Mouse (Mus musculus) heart, embryonic 10.5 days (tissue): Measurements from ENCODE around the gene Mdc1. TPM values are rescaled to one million over a fixed set of nuclear protein-coding genes. Genes with fewer than 3 reads are reported as not detected.

Experiments used
- DNase-seq: peaks from one replicate; pipeline ENCODE4 v3.0.0-alpha.2; 2017; ENCODE audit warnings: low spot score
- H3K27ac ChIP-seq: fragments of 300-500 bp; sonication (generic); 2 replicates; pipeline ENCODE4 v1.5.1; 2016; ENCODE audit warnings: mild to moderate bottlenecking
- H3K27me3 ChIP-seq: fragments of 300-500 bp; sonication (generic); 2 replicates; pipeline ENCODE4 v1.6.1; 2016; ENCODE audit warnings: mild to moderate bottlenecking; ENCODE audit not compliant: poor library complexity, insufficient read depth, severe bottlenecking
- H3K36me3 ChIP-seq: fragments of 300-500 bp; sonication (generic); 2 replicates; pipeline ENCODE4 v1.6.1; 2016; ENCODE audit warnings: mild to moderate bottlenecking, moderate library complexity
- H3K4me1 ChIP-seq: fragments of 300-500 bp; sonication (generic); 2 replicates; pipeline ENCODE4 v1.6.1; 2016; ENCODE audit warnings: mild to moderate bottlenecking
- H3K4me3 ChIP-seq: fragments of 300-500 bp; sonication (generic); 2 replicates; pipeline ENCODE4 v1.5.1; 2016; ENCODE audit warnings: mild to moderate bottlenecking, moderate library complexity
- H3K9me3 ChIP-seq: fragments of 300-500 bp; sonication (generic); 2 replicates; pipeline ENCODE4 v1.6.1; 2016; ENCODE audit warnings: mild to moderate bottlenecking, moderate library complexity
- WGBS: fragments of 180-500 bp; shearing (Covaris S2); methylation state at CpG from one replicate; pipeline ENCODE4 v1.1.7; 2016; 5-methylcytosine and 5-hydroxymethylcytosine counted together
- polyA plus RNA-seq: library from polyadenylated mRNA; unstranded; fragments of >200 nt; fragmentation: Nextera tagmentation; extraction: Ambion mirVana; gene quantifications from 2 replicates; pipeline ENCODE4 v1.2.1, GENCODE M21; 2016

The Mdc1 gene
- polyA plus RNA-seq, 1 experiment from 2014 or later: 29.1 TPM

DNA sequence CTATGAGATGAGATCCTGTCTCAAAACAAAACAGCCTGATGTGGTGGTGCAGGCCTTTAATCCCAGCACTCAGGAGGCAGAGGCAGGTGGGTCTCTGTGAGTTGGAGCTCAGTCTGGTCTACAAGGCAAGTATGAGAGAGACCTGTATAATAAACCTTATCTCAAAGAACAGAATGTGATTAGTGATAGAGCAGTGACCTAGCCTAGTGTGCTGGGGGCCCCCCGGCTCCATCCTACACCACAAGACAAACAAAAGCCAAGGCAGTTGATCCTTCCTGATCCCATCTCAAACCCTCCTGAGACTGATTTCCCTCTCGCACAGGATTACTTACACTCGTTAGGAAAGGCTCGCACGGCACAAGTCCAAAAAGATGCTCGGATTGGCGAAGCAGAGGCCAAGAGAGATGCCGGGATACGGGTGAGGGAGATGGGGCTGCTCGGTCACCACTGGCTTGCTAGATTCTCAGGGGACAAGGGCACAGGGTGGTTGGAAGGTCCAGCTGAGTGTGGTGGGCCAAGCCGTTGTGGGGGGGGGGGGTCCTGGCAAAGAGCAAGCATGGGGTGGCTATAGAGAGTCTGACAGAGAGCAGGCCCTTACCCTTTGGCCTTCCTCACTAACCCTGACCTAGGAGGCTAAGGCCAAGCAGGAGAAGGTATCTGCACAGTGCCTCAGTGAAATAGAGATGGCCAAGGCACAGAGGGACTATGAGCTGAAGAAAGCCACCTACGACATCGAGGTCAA, 16.0 kb upstream of the Mdc1 start:
- H3K27me3 ChIP-seq: no peaks in the 10 kb centered on the region
- H3K4me1 ChIP-seq: peaks cover 35% of the 10 kb centered on the region
- 90% methylated on average over 13 of the region's 13 CpGs for WGBS
- 0 out of 2 replicates have a peak overlapping the region, but pooled peaks have one; percentile 86 for H3K4me3 ChIP-seq
- peaks cover 48% of the 10 kb centered on the region for H3K36me3 ChIP-seq
- no peaks in the 10 kb centered on the region for H3K9me3 ChIP-seq
- no peak for DNase-seq
- H3K27ac ChIP-seq: no peak overlapping the region

DNA sequence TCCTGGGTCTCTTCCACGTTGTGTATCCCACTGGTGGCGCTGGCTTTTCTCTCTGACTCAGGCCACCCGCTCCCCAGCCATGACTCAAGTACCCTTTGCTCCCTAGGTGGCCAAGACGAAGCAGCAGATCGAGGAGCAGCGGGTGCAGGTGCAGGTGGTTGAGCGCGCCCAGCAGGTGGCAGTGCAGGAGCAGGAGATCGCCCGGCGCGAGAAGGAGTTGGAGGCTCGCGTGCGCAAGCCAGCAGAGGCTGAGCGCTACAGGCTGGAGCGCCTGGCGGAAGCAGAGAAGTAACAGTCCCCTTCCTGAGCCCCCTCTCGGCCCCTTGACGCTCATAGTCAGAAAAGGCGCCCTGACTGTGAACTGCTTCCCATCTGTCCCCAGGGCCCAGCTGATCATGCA, 11.6 kb upstream of the Mdc1 start:
- Histone ChIP-seq H3K27ac (peak overlapping the region; percentile 17), H3K36me3 (peaks cover 81% of the 10 kb centered on the region), H3K9me3 (no peaks in the 10 kb centered on the region), H3K27me3 (no peaks in the 10 kb centered on the region), H3K4me1 (peaks cover 14% of the 10 kb centered on the region), H3K4me3 (peak overlapping the region; percentile 39)
- peak; percentile 94 for DNase-seq
- WGBS: 2% methylated on average over 21 of the region's 21 CpGs

DNA sequence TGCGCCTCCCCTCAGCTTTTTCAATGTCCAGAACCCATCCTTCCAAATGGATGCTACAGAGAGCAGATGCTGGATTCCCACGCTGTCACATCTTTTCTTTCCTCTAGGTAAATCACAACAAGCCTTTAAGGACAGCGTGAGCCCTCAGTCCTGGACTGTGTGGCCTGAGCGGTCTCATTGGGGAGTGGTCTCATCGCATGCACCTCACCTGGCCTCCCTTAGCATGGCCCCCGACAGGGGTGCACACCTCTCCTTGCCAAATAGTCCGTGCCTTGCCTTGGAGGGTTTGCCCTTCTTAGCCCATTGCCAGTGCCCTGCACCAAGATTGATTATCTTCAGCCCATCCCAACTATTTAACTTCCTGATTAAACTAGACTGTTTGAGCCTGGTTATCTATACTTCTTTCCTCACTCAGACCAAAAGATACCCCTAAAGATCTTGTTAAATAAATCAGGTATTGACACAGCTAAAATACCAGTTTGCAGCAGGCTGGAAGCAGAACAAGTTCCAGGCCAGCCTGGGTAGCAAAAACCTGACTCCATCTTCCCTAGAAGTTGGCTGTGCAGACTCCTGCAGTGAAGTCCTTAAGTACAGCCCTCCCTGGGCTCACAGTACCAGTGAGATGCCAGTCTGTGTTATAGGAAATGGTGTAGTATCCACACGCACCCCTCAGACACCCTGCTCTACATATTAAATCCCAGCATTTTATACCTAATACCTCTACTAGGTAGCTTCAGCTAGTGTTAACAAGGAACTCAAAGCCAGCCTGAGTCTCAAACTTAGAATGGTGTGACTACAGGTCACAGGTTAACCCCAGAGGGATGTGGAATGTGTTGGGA, 8.7 kb upstream of the Mdc1 start:
- Histone ChIP-seq H3K9me3 (no peaks in the 10 kb centered on the region), H3K4me1 (peaks cover 28% of the 10 kb centered on the region), H3K27me3 (no peaks in the 10 kb centered on the region), H3K27ac (no peak overlapping the region), H3K36me3 (peaks cover 75% of the 10 kb centered on the region), H3K4me3 (no peak overlapping the region)
- no peak for DNase-seq
- WGBS: 74% methylated on average over 8 of the region's 8 CpGs

DNA sequence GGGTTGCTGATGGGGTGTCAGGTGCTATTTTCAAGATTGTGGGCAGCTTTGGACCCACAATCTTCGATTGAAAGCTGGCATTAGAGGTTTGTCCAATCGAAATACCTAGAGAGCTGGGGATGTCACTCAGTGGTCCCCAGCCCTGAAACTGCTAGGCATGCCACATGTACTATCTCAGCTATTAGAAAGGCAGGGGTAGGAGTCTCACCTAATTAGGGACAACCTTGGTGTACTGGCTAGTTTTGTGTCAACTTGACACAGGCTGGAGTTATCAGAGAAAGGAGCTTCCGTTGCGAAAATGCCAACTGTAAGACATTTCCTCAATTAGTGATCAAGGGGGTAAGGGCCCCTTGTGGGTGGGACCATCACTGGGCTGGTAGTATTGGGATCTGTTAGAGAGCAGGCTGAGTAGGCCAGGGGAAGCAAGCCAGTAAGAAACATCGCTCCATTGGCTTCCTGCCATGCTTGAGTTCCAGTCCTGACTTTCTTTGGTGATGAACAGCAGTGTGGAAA, 8.0 kb upstream of the Mdc1 start:
- Histone ChIP-seq H3K36me3 (peaks cover 68% of the 10 kb centered on the region), H3K27ac (no peak overlapping the region), H3K4me3 (no peak overlapping the region), H3K9me3 (no peaks in the 10 kb centered on the region), H3K27me3 (no peaks in the 10 kb centered on the region), H3K4me1 (peaks cover 28% of the 10 kb centered on the region)
- 19% methylated on average over 5 of the region's 5 CpGs for WGBS
- no peak for DNase-seq

DNA sequence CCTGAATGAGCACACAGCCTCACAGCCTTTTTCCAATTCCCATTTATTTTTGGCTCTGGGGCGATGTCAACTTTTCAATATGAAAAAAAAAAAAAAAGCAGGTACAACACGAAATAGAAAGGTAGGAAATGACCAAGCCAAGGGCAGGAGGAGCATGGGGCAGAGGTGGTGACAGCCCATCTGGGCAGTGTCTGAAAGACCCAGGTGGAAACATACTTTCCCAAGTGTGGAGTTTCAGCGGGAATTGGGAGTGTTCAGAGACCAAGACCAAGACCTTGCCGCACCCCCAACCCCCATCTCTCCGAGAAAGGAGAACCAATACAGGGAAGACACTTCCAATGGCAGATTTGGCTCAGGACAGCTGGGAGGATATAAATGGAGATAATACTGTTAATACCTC, 7.4 kb upstream of the Mdc1 start:
- Histone ChIP-seq H3K9me3 (no peaks in the 10 kb centered on the region), H3K27me3 (no peaks in the 10 kb centered on the region), H3K4me1 (peaks cover 29% of the 10 kb centered on the region), H3K4me3 (peak overlapping the region; percentile 18), H3K36me3 (peaks cover 64% of the 10 kb centered on the region), H3K27ac (no peak overlapping the region)
- WGBS: 53% methylated on average over 5 of the region's 5 CpGs
- DNase-seq: no peak

DNA sequence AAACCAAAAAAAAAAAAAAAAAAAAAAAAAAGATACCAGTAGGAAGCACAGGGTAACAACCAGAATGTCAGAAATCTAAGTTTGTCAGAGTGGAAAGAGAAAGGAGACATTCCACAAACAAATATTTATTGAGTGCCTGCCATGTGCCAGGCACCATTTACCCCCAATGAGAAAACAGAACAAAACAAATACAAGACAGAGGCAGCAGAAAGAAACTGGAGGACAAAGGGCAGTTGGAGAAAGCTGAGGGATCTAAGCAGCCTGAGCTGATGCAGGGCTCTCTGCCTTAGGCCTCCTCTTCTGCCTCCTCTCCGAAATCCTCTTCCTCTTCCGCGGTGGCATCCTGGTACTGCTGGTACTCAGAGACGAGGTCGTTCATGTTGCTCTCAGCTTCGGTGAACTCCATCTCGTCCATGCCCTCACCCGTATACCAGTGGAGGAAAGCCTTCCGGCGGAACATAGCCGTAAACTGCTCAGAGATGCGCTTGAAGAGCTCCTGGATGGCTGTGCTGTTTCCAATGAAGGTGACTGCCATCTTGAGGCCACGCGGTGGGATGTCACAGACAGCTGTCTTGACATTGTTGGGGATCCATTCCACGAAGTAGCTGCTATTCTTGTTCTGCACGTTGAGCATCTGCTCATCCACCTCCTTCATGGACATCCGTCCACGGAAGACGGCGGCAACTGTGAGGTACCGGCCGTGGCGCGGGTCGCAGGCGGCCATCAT, 6.5 kb upstream of the Mdc1 start:
- peak overlapping the region; percentile 80 for H3K4me3 ChIP-seq
- 82% methylated on average over 26 of the region's 26 CpGs for WGBS
- no peak for DNase-seq
- no peaks in the 10 kb centered on the region for H3K9me3 ChIP-seq
- H3K27ac ChIP-seq: no peak overlapping the region
- peaks cover 62% of the 10 kb centered on the region for H3K36me3 ChIP-seq
- no peaks in the 10 kb centered on the region for H3K27me3 ChIP-seq
- H3K4me1 ChIP-seq: peaks cover 31% of the 10 kb centered on the region

DNA sequence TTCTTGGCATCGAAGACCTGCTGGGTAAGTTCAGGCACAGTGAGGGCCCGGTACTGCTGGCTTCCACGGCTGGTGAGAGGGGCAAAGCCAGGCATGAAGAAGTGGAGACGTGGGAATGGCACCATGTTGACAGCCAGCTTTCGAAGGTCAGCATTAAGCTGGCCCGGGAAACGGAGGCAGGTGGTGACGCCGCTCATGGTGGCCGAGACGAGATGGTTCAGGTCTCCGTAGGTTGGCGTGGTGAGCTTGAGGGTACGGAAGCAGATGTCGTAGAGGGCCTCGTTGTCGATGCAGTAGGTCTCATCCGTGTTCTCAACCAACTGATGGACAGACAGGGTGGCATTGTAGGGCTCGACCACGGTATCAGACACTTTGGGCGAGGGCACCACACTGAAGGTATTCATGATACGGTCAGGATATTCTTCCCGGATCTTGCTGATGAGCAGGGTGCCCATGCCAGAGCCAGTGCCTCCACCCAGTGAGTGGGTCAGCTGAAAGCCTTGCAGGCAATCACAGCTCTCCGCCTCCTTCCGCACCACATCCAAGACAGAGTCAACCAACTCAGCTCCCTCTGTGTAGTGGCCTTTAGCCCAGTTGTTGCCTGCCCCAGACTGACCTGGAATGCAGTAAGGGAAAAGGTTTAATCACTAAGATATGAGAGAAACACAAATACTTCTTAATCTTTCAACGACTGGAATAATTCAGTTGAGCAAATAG, 5.7 kb upstream of the Mdc1 start:
- H3K9me3 ChIP-seq: no peaks in the 10 kb centered on the region
- peak overlapping the region; percentile 80 for H3K4me3 ChIP-seq
- no peaks in the 10 kb centered on the region for H3K27me3 ChIP-seq
- DNase-seq: no peak
- peaks cover 56% of the 10 kb centered on the region for H3K36me3 ChIP-seq
- H3K27ac ChIP-seq: no peak overlapping the region
- 84% methylated on average over 26 of the region's 26 CpGs for WGBS
- peaks cover 24% of the 10 kb centered on the region for H3K4me1 ChIP-seq

DNA sequence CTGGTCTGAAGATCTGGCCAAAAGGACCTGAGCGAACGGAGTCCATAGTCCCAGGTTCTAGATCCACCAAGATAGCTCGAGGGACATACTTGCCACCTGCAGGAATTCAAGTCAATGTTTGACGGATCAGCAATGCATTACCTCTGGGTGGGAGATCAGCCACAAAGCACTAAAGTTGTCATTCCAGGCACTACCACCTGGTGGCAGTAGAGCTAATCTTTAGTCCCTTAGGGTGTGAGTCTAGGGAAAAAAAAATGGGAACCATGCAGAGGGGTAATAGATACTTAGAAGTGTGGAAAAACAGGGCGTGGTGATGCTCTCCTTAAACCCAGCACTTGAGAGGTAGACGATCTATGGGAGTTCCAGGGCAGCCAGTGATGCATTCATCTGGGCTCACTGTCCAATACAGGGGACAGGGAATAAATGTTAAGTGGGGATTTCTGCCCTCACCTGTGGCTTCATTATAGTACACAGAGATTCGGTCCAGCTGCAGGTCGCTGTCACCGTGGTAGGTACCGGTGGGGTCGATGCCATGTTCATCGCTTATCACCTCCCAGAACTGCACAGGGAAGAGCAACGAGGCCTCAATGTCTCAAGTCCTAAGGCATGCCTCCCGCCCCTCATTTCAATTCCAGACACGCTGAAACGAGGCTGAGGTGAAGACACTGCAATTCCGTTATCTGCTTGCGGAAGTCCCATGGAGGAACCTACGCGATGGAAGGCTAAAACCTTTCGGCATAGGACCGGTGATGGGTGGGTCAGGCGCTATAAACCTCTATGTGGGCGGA, 4.9 kb upstream of the Mdc1 start:
- peak overlapping the region; percentile 80 for H3K4me3 ChIP-seq
- H3K27ac ChIP-seq: peak overlapping the region; percentile 98
- no peaks in the 10 kb centered on the region for H3K27me3 ChIP-seq
- no peak for DNase-seq
- H3K36me3 ChIP-seq: peaks cover 49% of the 10 kb centered on the region
- 11% methylated on average over 24 of the region's 24 CpGs for WGBS
- H3K4me1 ChIP-seq: peaks cover 22% of the 10 kb centered on the region
- H3K9me3 ChIP-seq: no peaks in the 10 kb centered on the region

DNA sequence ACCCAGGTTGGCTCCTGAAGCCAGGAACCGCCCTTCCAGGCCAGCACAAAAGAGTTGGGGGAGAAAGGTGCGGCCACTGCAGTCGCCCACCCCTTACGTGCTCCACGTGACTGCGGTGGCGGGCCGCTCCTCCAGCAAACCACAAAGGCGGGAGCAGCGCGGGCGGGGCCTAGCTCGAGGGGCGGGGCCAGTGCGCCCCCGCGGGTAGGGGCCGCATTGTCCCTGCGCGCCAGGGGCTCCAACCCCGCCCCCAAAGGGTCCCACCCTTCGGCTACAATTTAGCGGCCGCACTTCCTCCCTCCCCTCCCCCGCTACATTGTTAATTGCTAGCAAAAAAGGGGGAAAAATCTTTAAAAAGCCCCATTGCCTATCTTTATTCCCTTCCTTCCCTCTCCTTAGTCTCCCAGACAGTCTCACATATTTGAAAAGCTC, 4.3 kb upstream of the Mdc1 start:
- H3K36me3 ChIP-seq: peaks cover 43% of the 10 kb centered on the region
- peak overlapping the region; percentile 80 for H3K4me3 ChIP-seq
- no peaks in the 10 kb centered on the region for H3K9me3 ChIP-seq
- under 1% methylated on average over 25 of the region's 25 CpGs for WGBS
- no peaks in the 10 kb centered on the region for H3K27me3 ChIP-seq
- DNase-seq: peak; percentile 97
- peaks cover 24% of the 10 kb centered on the region for H3K4me1 ChIP-seq
- peak overlapping the region; percentile 98 for H3K27ac ChIP-seq

DNA sequence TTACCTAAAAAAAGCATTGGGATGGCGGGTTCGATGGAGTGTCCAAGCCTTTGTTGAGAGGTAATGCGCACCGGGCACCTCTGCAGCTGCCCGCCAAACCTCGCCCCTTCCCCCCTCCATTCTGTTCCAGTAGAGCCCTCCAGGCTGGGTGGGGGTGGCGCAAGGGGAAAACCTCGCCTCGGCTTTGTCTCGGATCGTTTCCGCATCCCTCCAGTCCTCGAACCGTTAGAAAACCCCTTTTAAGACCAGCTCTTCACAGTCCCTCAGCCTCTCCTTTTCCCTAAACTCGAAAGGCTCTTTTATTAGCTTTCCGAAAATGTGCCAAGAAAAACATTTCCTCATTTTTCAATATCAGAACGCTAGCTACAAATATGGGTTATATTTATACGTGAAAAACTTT, 3.8 kb upstream of the Mdc1 start:
- WGBS: 0% methylated on average over 18 of the region's 18 CpGs
- Histone ChIP-seq H3K4me3 (peak overlapping the region; percentile 80), H3K4me1 (peaks cover 28% of the 10 kb centered on the region), H3K27me3 (no peaks in the 10 kb centered on the region), H3K9me3 (no peaks in the 10 kb centered on the region), H3K36me3 (peaks cover 43% of the 10 kb centered on the region), H3K27ac (peak overlapping the region; percentile 98)
- DNase-seq: no peak

DNA sequence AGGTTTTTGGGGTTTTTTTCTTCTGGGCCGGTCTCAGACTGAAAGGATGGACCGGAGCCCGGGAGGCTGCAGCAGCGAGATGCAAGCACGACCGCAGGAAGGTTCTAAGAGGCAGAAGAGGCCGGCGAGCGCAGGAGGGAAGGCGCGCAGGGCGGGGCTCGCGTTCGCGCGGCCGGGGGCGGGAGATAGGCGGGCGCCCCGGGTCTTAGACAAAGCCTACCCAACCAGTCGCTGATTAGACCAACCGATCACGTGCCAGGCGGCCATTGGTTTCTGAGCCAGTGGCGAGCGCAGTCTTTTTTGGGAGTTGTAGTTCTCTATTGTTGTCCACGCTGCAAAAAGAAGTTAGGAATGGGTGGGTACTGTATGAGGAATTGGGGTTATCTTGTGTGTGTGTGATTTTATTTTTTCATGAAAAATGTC, 3.2 kb upstream of the Mdc1 start, which contains the start of gene Tubb5:
Gene Tubb5 (minus strand): TSS at position 185 of the 423 bp plus-strand sequence.
- peak within 1 kb of the TSS; percentile 98 for H3K27ac ChIP-seq
- peaks cover 38% of the 10 kb centered on the region for H3K36me3 ChIP-seq
- DNase-seq: peak; percentile 99
- peak within 1 kb of the TSS; percentile 80 for H3K4me3 ChIP-seq
- H3K9me3 ChIP-seq: no peaks in the 10 kb centered on the region
- peaks cover 31% of the 10 kb centered on the region for H3K4me1 ChIP-seq
- WGBS: 1% methylated on average over 29 of the region's 29 CpGs
- H3K27me3 ChIP-seq: no peaks in the 10 kb centered on the region
